Mouse (Mus musculus): ENCODE measurements around the gene Olfr704. TPM values are rescaled to one million over a fixed set of nuclear protein-coding genes. Genes with fewer than 3 reads are reported as not detected.

Gene Olfr704
- polyA plus RNA-seq, 1 experiment from 2014 or later, result not detected

GRCm38 (mm10) chr7:106907676-106908075 lies 44.7 kb downstream of the Olfr704 start, which contains the start of gene Olfr1532-ps1:
Gene Olfr1532-ps1 (plus strand): TSS chr7:106908001.
- H3K27ac ChIP-seq (ENCODE audit: low read depth), result no peak within 1 kb of the TSS
- no peak for TF ChIP-seq CTCF (IDR thresholded peaks at IDR 0.05; ENCODE audit: low read depth)
- no peaks in the 10 kb centered on the region for H3K4me1 ChIP-seq (ENCODE audit: insufficient read depth)
- ATAC-seq (ENCODE audit: insufficient read depth) (no peak), DNase-seq (no peak)
- 48% methylated on average over 2 of the region's 2 CpGs for WGBS
- no peaks in the 10 kb centered on the region for H3K9me3 ChIP-seq (ENCODE audit: low read depth, low read length)
- no peaks in the 10 kb centered on the region for H3K27me3 ChIP-seq (ENCODE audit: insufficient read depth, low read length)
- no peak within 1 kb of the TSS for H3K9ac ChIP-seq
- H3K4me2 ChIP-seq, result no peak within 1 kb of the TSS
- no peak within 1 kb of the TSS for H3K4me3 ChIP-seq (ENCODE audit: low read depth, low read length)
- no peaks in the 10 kb centered on the region for H3K36me3 ChIP-seq (ENCODE audit: insufficient read depth)

Other genes starting within 250 kb of the Olfr704 start
- not detected in 2 replicates for gene Olfr693, start 182.6 kb upstream of the Olfr704 start, polyA plus RNA-seq (2014; fragmentation: Nextera tagmentation; extraction: Ambion mirVana)
- not detected in 2 replicates for gene Olfr694, start 171.4 kb upstream of the Olfr704 start, polyA plus RNA-seq (2014; fragmentation: Nextera tagmentation; extraction: Ambion mirVana)
- gene Olfr695, start 146.8 kb upstream of the Olfr704 start, polyA plus RNA-seq (2014; fragmentation: Nextera tagmentation; extraction: Ambion mirVana), result not detected in 2 replicates
- not detected in 2 replicates for gene Olfr697, start 120.7 kb upstream of the Olfr704 start, polyA plus RNA-seq (2014; fragmentation: Nextera tagmentation; extraction: Ambion mirVana)
- gene Olfr698, start 107.8 kb upstream of the Olfr704 start, polyA plus RNA-seq (2014; fragmentation: Nextera tagmentation; extraction: Ambion mirVana), result not detected in 2 replicates
- gene Olfr699, start 70.0 kb upstream of the Olfr704 start, polyA plus RNA-seq (2014; fragmentation: Nextera tagmentation; extraction: Ambion mirVana), result not detected in 2 replicates
- not detected in 2 replicates for gene Olfr700, start 54.4 kb upstream of the Olfr704 start, polyA plus RNA-seq (2014; fragmentation: Nextera tagmentation; extraction: Ambion mirVana)
- gene Olfr701, start 49.1 kb upstream of the Olfr704 start, polyA plus RNA-seq (2014; fragmentation: Nextera tagmentation; extraction: Ambion mirVana), result not detected in 2 replicates
- gene Olfr702, start 29.3 kb upstream of the Olfr704 start, polyA plus RNA-seq (2014; fragmentation: Nextera tagmentation; extraction: Ambion mirVana), result not detected in 2 replicates
- gene Olfr703, start 19.8 kb upstream of the Olfr704 start, polyA plus RNA-seq (2014; fragmentation: Nextera tagmentation; extraction: Ambion mirVana), result not detected in 2 replicates
- gene Olfr705, start 13.7 kb downstream of the Olfr704 start, polyA plus RNA-seq (2014; fragmentation: Nextera tagmentation; extraction: Ambion mirVana), result not detected in 2 replicates
- not detected in 2 replicates for gene Olfr706, start 25.0 kb downstream of the Olfr704 start, polyA plus RNA-seq (2014; fragmentation: Nextera tagmentation; extraction: Ambion mirVana)
- gene Olfr707, start 38.1 kb downstream of the Olfr704 start, polyA plus RNA-seq (2014; fragmentation: Nextera tagmentation; extraction: Ambion mirVana), result not detected in 2 replicates
- not detected in 2 replicates for gene Olfr1532-ps1, start 44.8 kb downstream of the Olfr704 start, polyA plus RNA-seq (2014; fragmentation: Nextera tagmentation; extraction: Ambion mirVana)
- gene Olfr709-ps1, start 69.0 kb downstream of the Olfr704 start, polyA plus RNA-seq (2014; fragmentation: Nextera tagmentation; extraction: Ambion mirVana), result not detected in 2 replicates
- not detected in 2 replicates for gene Olfr710, start 85.1 kb downstream of the Olfr704 start, polyA plus RNA-seq (2014; fragmentation: Nextera tagmentation; extraction: Ambion mirVana)
- gene Olfr6, start 100.8 kb downstream of the Olfr704 start, polyA plus RNA-seq (2014; fragmentation: Nextera tagmentation; extraction: Ambion mirVana), result not detected in 2 replicates
- gene Olfr711, start 112.3 kb downstream of the Olfr704 start, polyA plus RNA-seq (2014; fragmentation: Nextera tagmentation; extraction: Ambion mirVana), result not detected in 2 replicates
- not detected in 2 replicates for gene Olfr2, start 142.9 kb downstream of the Olfr704 start, polyA plus RNA-seq (2014; fragmentation: Nextera tagmentation; extraction: Ambion mirVana)
- not detected in 2 replicates for gene Olfr713, start 168.0 kb downstream of the Olfr704 start, polyA plus RNA-seq (2014; fragmentation: Nextera tagmentation; extraction: Ambion mirVana)
- not detected in 2 replicates for gene Olfr714, start 207.8 kb downstream of the Olfr704 start, polyA plus RNA-seq (2014; fragmentation: Nextera tagmentation; extraction: Ambion mirVana)
- not detected in 2 replicates for gene Olfr17, start 230.0 kb downstream of the Olfr704 start, polyA plus RNA-seq (2014; fragmentation: Nextera tagmentation; extraction: Ambion mirVana)
- gene Olfr715b, start 247.2 kb downstream of the Olfr704 start, polyA plus RNA-seq (2014; fragmentation: Nextera tagmentation; extraction: Ambion mirVana), result not detected in 2 replicates